ENCODE assay signal across 21 mouse cellular contexts in genomic region chr7:142500032-142500431, GRCm38 (mm10). TPM values are rescaled to one million over a fixed set of nuclear protein-coding genes. Genes with fewer than 3 reads are reported as not detected.
DNase-seq lines count a peak whose midpoint lies in the region; ATAC-seq and TF ChIP-seq lines count a peak whose summit lies in the region.
"Had no signal": no experiment of that assay in that cellular context is flagged by ENCODE, and none has a peak within 500 bp of the region (broad histone marks: within the 10 kb centered on the region; RNA-seq: fewer than 3 reads in every experiment).

No protein-coding gene starts in this region.

- H3K4me3 ChIP-seq in heart, embryonic 10.5 days: no peak overlapping the region
- H3K4me3 ChIP-seq in heart, adult 2 months: no peak overlapping the region
- H3K4me3 ChIP-seq in hindbrain, embryonic 10.5 days: no peak overlapping the region
- no peak overlapping the region for H3K4me3 ChIP-seq in hindbrain, embryonic 11.5 days (ENCODE audit: low read depth, low read length)
- H3K4me3 ChIP-seq in embryonic facial prominence, embryonic 15.5 days (replicated peaks): no peak overlapping the region
- no peak overlapping the region for H3K4me3 ChIP-seq in limb, embryonic 14.5 days (replicated peaks; ENCODE audit: low read length)
- H3K4me3 ChIP-seq: embryonic facial prominence, embryonic 12.5 days; hindbrain, embryonic 12.5 days; megakaryocyte, embryonic 14.5 days had no signal

- no peaks in the 10 kb centered on the region for H3K79me2 ChIP-seq in heart, adult 2 months (replicated peaks; ENCODE audit: control insufficient read depth, insufficient read depth, low read length)

- no peak for ATAC-seq in hindbrain, embryonic 11.5 days (ENCODE audit: low FRiP score)
- ATAC-seq in embryonic facial prominence, embryonic 15.5 days (ENCODE audit: insufficient number of reproducible peaks, low FRiP score, low TSS enrichment, low read depth): no peak
- ATAC-seq in limb, embryonic 14.5 days (ENCODE audit: low FRiP score, low read depth): 0 out of 2 replicates have a peak, but pooled peaks have one; percentile 32
- ATAC-seq: inflammation-experienced regulatory T-cells, adult 6 months; liver, postnatal 0 days had no signal

- H3K4me2 ChIP-seq in hindbrain, embryonic 11.5 days (replicated peaks; ENCODE audit: low read depth, low read length): no peak overlapping the region
- H3K4me2 ChIP-seq in embryonic facial prominence, embryonic 15.5 days (replicated peaks): no peak overlapping the region
- no peak overlapping the region for H3K4me2 ChIP-seq in limb, embryonic 14.5 days (replicated peaks; ENCODE audit: low read depth, low read length, severe bottlenecking)
- H3K4me2 ChIP-seq: embryonic facial prominence, embryonic 12.5 days; hindbrain, embryonic 12.5 days had no signal

- peaks cover 35% of the 10 kb centered on the region for H3K4me1 ChIP-seq in heart, embryonic 10.5 days
- peaks cover 3% of the 10 kb centered on the region; the same call in 1 of the 2 replicates for H3K4me1 ChIP-seq in heart, adult 2 months (ENCODE audit: control insufficient read depth, insufficient read depth, low read length)
- peaks cover 16% of the 10 kb centered on the region for H3K4me1 ChIP-seq in hindbrain, embryonic 10.5 days (replicated peaks)
- no peaks in the 10 kb centered on the region for H3K4me1 ChIP-seq in hindbrain, embryonic 11.5 days (replicated peaks; ENCODE audit: control insufficient read depth, insufficient read depth, low read length)
- no peaks in the 10 kb centered on the region for H3K4me1 ChIP-seq in embryonic facial prominence, embryonic 15.5 days
- no peaks in the 10 kb centered on the region; the same call in 1 of the 2 replicates for H3K4me1 ChIP-seq in limb, embryonic 14.5 days (ENCODE audit: control insufficient read depth, insufficient read depth, low read length)
- H3K4me1 ChIP-seq: embryonic facial prominence, embryonic 12.5 days had no signal

- H3K27me3 ChIP-seq in heart, embryonic 10.5 days (ENCODE audit: insufficient read depth, poor library complexity, severe bottlenecking): no peaks in the 10 kb centered on the region
- H3K27me3 ChIP-seq in heart, adult 2 months (ENCODE audit: control insufficient read depth, insufficient read depth, low read length): no peaks in the 10 kb centered on the region
- no peaks in the 10 kb centered on the region for H3K27me3 ChIP-seq in hindbrain, embryonic 10.5 days (ENCODE audit: insufficient read depth, poor library complexity, severe bottlenecking)
- no peaks in the 10 kb centered on the region for H3K27me3 ChIP-seq in hindbrain, embryonic 11.5 days (ENCODE audit: control insufficient read depth, insufficient read depth, low read length)
- H3K27me3 ChIP-seq in embryonic facial prominence, embryonic 15.5 days: no peaks in the 10 kb centered on the region
- H3K27me3 ChIP-seq in limb, embryonic 14.5 days (ENCODE audit: control insufficient read depth, insufficient read depth, low read length): no peaks in the 10 kb centered on the region
- H3K27me3 ChIP-seq: embryonic facial prominence, embryonic 12.5 days; hindbrain, embryonic 12.5 days had no signal

- WGBS in heart, embryonic 10.5 days: 74% methylated on average over 1 of the region's 1 CpGs
- WGBS in heart, adult 2 months: 66% methylated on average over 1 of the region's 1 CpGs
- 81% methylated on average over 1 of the region's 1 CpGs for WGBS in hindbrain, embryonic 10.5 days
- WGBS in hindbrain, embryonic 11.5 days: 91% methylated on average over 1 of the region's 1 CpGs
- 74% methylated on average over 1 of the region's 1 CpGs for WGBS in embryonic facial prominence, embryonic 15.5 days
- 83% methylated on average over 1 of the region's 1 CpGs for WGBS in limb, embryonic 14.5 days

- H3K36me3 ChIP-seq in heart, embryonic 10.5 days: no peaks in the 10 kb centered on the region; the same call in 1 of the 2 replicates
- no peaks in the 10 kb centered on the region for H3K36me3 ChIP-seq in heart, adult 2 months (ENCODE audit: control insufficient read depth, insufficient read depth, low read length)
- H3K36me3 ChIP-seq in hindbrain, embryonic 10.5 days: no peaks in the 10 kb centered on the region
- H3K36me3 ChIP-seq in hindbrain, embryonic 11.5 days (ENCODE audit: control insufficient read depth, insufficient read depth, low read length): no peaks in the 10 kb centered on the region
- H3K36me3 ChIP-seq in embryonic facial prominence, embryonic 15.5 days: no peaks in the 10 kb centered on the region
- no peaks in the 10 kb centered on the region for H3K36me3 ChIP-seq in limb, embryonic 14.5 days (ENCODE audit: control insufficient read depth, insufficient read depth, low read length)
- H3K36me3 ChIP-seq: embryonic facial prominence, embryonic 12.5 days; hindbrain, embryonic 12.5 days had no signal

- intact Hi-C loops in heart, adult 2 months (cut with DNase I): no loop called here

- TF ChIP-seq EP300 in heart, adult 2 months (IDR thresholded peaks at IDR 0.05; ENCODE audit: insufficient read depth, low read depth, low read length): no peak

- no peak for DNase-seq in heart, embryonic 10.5 days (ENCODE audit: low spot score)
- no peak for DNase-seq in heart, adult 2 months
- no peak for DNase-seq in hindbrain, embryonic 10.5 days (ENCODE audit: low spot score)
- no peak for DNase-seq in hindbrain, embryonic 11.5 days (ENCODE audit: low spot score)
- DNase-seq in limb, embryonic 14.5 days (ENCODE audit: low spot score): no peak
- DNase-seq in embryo, embryonic 9.5 days (ENCODE audit: extremely low spot score): no peak
- no peak for DNase-seq in frontal cortex, postnatal 25 days (ENCODE audit: low spot score in 2 of 2)
- DNase-seq: adrenal gland, postnatal 10 days; cerebellum, adult 11 months; kidney, adult 9 months; liver; liver, postnatal 0 days; lung, postnatal 14 days; right cerebral cortex, adult 18-20 months had no signal

- no peaks in the 10 kb centered on the region for H3K9me3 ChIP-seq in heart, embryonic 10.5 days
- no peaks in the 10 kb centered on the region for H3K9me3 ChIP-seq in hindbrain, embryonic 10.5 days
- H3K9me3 ChIP-seq in hindbrain, embryonic 11.5 days (ENCODE audit: control insufficient read depth, low read length): no peaks in the 10 kb centered on the region
- no peaks in the 10 kb centered on the region for H3K9me3 ChIP-seq in embryonic facial prominence, embryonic 15.5 days (replicated peaks)
- no peaks in the 10 kb centered on the region for H3K9me3 ChIP-seq in limb, embryonic 14.5 days (ENCODE audit: control insufficient read depth, low read length)
- H3K9me3 ChIP-seq: embryonic facial prominence, embryonic 12.5 days; hindbrain, embryonic 12.5 days; megakaryocyte, embryonic 14.5 days had no signal

- H3K27ac ChIP-seq in heart, embryonic 10.5 days: peak overlapping the region; percentile 81
- H3K27ac ChIP-seq in heart, adult 2 months: no peak overlapping the region
- peak overlapping the region; percentile 56 for H3K27ac ChIP-seq in hindbrain, embryonic 10.5 days
- H3K27ac ChIP-seq in hindbrain, embryonic 11.5 days (ENCODE audit: low read depth, low read length): no peak overlapping the region
- peak overlapping the region; percentile 65; the same call in 1 of the 2 replicates for H3K27ac ChIP-seq in embryonic facial prominence, embryonic 15.5 days (replicated peaks)
- no peak overlapping the region for H3K27ac ChIP-seq in limb, embryonic 14.5 days (replicated peaks; ENCODE audit: low read depth, low read length)
- H3K27ac ChIP-seq: embryonic facial prominence, embryonic 12.5 days; hindbrain, embryonic 12.5 days had no signal

- no peak for TF ChIP-seq POLR2A in heart, adult 2 months (IDR thresholded peaks at IDR 0.05; ENCODE audit: insufficient read depth, low read depth, low read length)
- no peak for TF ChIP-seq POLR2A in limb, embryonic 14.5 days (IDR thresholded peaks at IDR 0.05; ENCODE audit: borderline replicate concordance, extremely low read depth, insufficient read depth, insufficient read length)

- TF ChIP-seq CTCF in heart, adult 2 months (IDR thresholded peaks at IDR 0.05): no peak

- H3K9ac ChIP-seq in heart, adult 2 months (ENCODE audit: low read depth, low read length): no peak overlapping the region
- H3K9ac ChIP-seq in hindbrain, embryonic 11.5 days (ENCODE audit: low read depth, low read length): no peak overlapping the region
- H3K9ac ChIP-seq in embryonic facial prominence, embryonic 15.5 days: no peak overlapping the region
- H3K9ac ChIP-seq in limb, embryonic 14.5 days (ENCODE audit: low read depth, low read length, severe bottlenecking): no peak overlapping the region
- H3K9ac ChIP-seq: embryonic facial prominence, embryonic 12.5 days; hindbrain, embryonic 12.5 days; liver, postnatal 0 days had no signal

RNA-seq across cellular contexts. Expression of gene Tnnt3, which starts 1.4 kb away (rescaled TPM):
- polyA plus RNA-seq in heart, embryonic 10.5 days (2016; fragmentation: Nextera tagmentation; extraction: Ambion mirVana): 9.5 and 10.4 TPM in 2 replicates
- total RNA-seq in heart, adult 2 months (2021): 1 to 10 TPM; 1.1 to 1.3 TPM
- 1.8 TPM in 1 of 2 replicates, not detected in the other for polyA plus RNA-seq in heart, adult 2 months (2012; rRNA removed)
- 1.1 and 3.0 TPM in 2 replicates for polyA plus RNA-seq in hindbrain, embryonic 10.5 days (2016; fragmentation: Nextera tagmentation; extraction: Ambion mirVana)
- 1.7 and 1.9 TPM in 2 replicates for polyA plus RNA-seq in hindbrain, embryonic 11.5 days (2014; fragmentation: Nextera tagmentation; extraction: Ambion mirVana)
- 167 and 228 TPM in 2 replicates for polyA plus RNA-seq in embryonic facial prominence, embryonic 15.5 days (2015; fragmentation: Nextera tagmentation; extraction: Ambion mirVana)
- 42.5 and 114 TPM in 2 replicates for polyA plus RNA-seq in limb, embryonic 14.5 days (2012; rRNA removed)
- 101 and 183 TPM in 2 replicates for polyA plus RNA-seq in limb, embryonic 14.5 days (2014; fragmentation: Nextera tagmentation; extraction: Ambion mirVana)
- total RNA-seq: left cerebral cortex, adult 18-20 months had no signal

RNA-seq across cellular contexts. Expression of gene Mrpl23, which starts 32.5 kb away (rescaled TPM):
- polyA plus RNA-seq in heart, embryonic 10.5 days (2016; fragmentation: Nextera tagmentation; extraction: Ambion mirVana): 17.1 and 25.1 TPM in 2 replicates
- total RNA-seq in heart, adult 2 months (2021): 1 to 10 TPM in 1 of 2 experiments, under 1 TPM in 1; 0.89 to 2.1 TPM
- 12.8 and 18.0 TPM in 2 replicates for polyA plus RNA-seq in heart, adult 2 months (2012; rRNA removed)
- 17.7 and 19.7 TPM in 2 replicates for polyA plus RNA-seq in hindbrain, embryonic 10.5 days (2016; fragmentation: Nextera tagmentation; extraction: Ambion mirVana)
- polyA plus RNA-seq in hindbrain, embryonic 11.5 days (2014; fragmentation: Nextera tagmentation; extraction: Ambion mirVana): 13.5 and 13.9 TPM in 2 replicates
- polyA plus RNA-seq in embryonic facial prominence, embryonic 15.5 days (2015; fragmentation: Nextera tagmentation; extraction: Ambion mirVana): 28.5 and 32.7 TPM in 2 replicates
- polyA plus RNA-seq in limb, embryonic 14.5 days (2012; rRNA removed): 94.6 and 97.2 TPM in 2 replicates
- 30.0 and 40.8 TPM in 2 replicates for polyA plus RNA-seq in limb, embryonic 14.5 days (2014; fragmentation: Nextera tagmentation; extraction: Ambion mirVana)

RNA-seq across cellular contexts. Expression of gene Lsp1, which starts 39.4 kb away (rescaled TPM):
- polyA plus RNA-seq in heart, embryonic 10.5 days (2016; fragmentation: Nextera tagmentation; extraction: Ambion mirVana): 32.0 and 36.9 TPM in 2 replicates
- total RNA-seq in heart, adult 2 months (2021): 10 to 100 TPM; 28.4 to 35.0 TPM
- 96.6 and 107 TPM in 2 replicates for polyA plus RNA-seq in heart, adult 2 months (2012; rRNA removed)
- 17.9 and 19.4 TPM in 2 replicates for polyA plus RNA-seq in hindbrain, embryonic 10.5 days (2016; fragmentation: Nextera tagmentation; extraction: Ambion mirVana)
- polyA plus RNA-seq in hindbrain, embryonic 11.5 days (2014; fragmentation: Nextera tagmentation; extraction: Ambion mirVana): 16.1 and 18.7 TPM in 2 replicates
- 49.3 and 58.9 TPM in 2 replicates for polyA plus RNA-seq in embryonic facial prominence, embryonic 15.5 days (2015; fragmentation: Nextera tagmentation; extraction: Ambion mirVana)
- 102 TPM in 2 replicates for polyA plus RNA-seq in limb, embryonic 14.5 days (2012; rRNA removed)
- 45.8 and 48.0 TPM in 2 replicates for polyA plus RNA-seq in limb, embryonic 14.5 days (2014; fragmentation: Nextera tagmentation; extraction: Ambion mirVana)

RNA-seq across cellular contexts. Expression of gene Tnni2, which starts 58.4 kb away (rescaled TPM):
- polyA plus RNA-seq in heart, embryonic 10.5 days (2016; fragmentation: Nextera tagmentation; extraction: Ambion mirVana): 51.9 and 56.4 TPM in 2 replicates
- 1 to 10 TPM; 2.7 to 3.0 TPM for total RNA-seq in heart, adult 2 months (2021)
- 5.9 and 7.5 TPM in 2 replicates for polyA plus RNA-seq in heart, adult 2 months (2012; rRNA removed)
- polyA plus RNA-seq in hindbrain, embryonic 10.5 days (2016; fragmentation: Nextera tagmentation; extraction: Ambion mirVana): 1.2 and 1.3 TPM in 2 replicates
- polyA plus RNA-seq in hindbrain, embryonic 11.5 days (2014; fragmentation: Nextera tagmentation; extraction: Ambion mirVana): 1.4 and 1.7 TPM in 2 replicates
- 169 and 228 TPM in 2 replicates for polyA plus RNA-seq in embryonic facial prominence, embryonic 15.5 days (2015; fragmentation: Nextera tagmentation; extraction: Ambion mirVana)
- polyA plus RNA-seq in limb, embryonic 14.5 days (2012; rRNA removed): 60.8 and 156 TPM in 2 replicates
- polyA plus RNA-seq in limb, embryonic 14.5 days (2014; fragmentation: Nextera tagmentation; extraction: Ambion mirVana): 76.8 and 134 TPM in 2 replicates
- total RNA-seq: midbrain, postnatal 0 days had no signal
- polyA plus RNA-seq: inflammation-experienced regulatory T-cells, adult 6 months had no signal

Comparison
In these comparisons a context has a peak if more than half of its experiments do, and no peak if none do; other contexts are left out.
1. H3K27ac ChIP-seq: peak in heart, embryonic 10.5 days (single experiment), hindbrain, embryonic 10.5 days (single experiment) and embryonic facial prominence, embryonic 15.5 days (single experiment); none in heart, adult 2 months (single experiment), hindbrain, embryonic 11.5 days (single experiment) and limb, embryonic 14.5 days (single experiment).